Mouse (Mus musculus) NIH3T3 (cell line): ENCODE results near the gene Lrp2bp.

Experiments
- DNase-seq: peaks from one replicate; pipeline ENCODE4 v3.0.0-alpha.2; 2012; ENCODE audit warnings: low read depth

Gene Lrp2bp

GRCm38 (mm10) chr8:45999138-45999783 lies at the start of gene Lrp2bp:
Lrp2bp (plus strand) TSS chr8:45999303.
- no peak for DNase-seq

GRCm38 (mm10) chr8:45950622-45951021 lies 48.5 kb upstream of the Lrp2bp start:
- DNase-seq: no peak

GRCm38 (mm10) chr8:45970894-45971293 lies 28.2 kb upstream of the Lrp2bp start:
- DNase-seq: peak; percentile 22

- no peak for DNase-seq
Measured at GRCm38 (mm10) chr8:45973988-45974505, 25.1 kb upstream of the Lrp2bp start.

GRCm38 (mm10) chr8:45975126-45975836 lies 23.8 kb upstream of the Lrp2bp start, which contains the start of the genes 1700029J07Rik and Ufsp2:
1700029J07Rik (minus strand) TSS chr8:45975252.
Ufsp2 (plus strand) TSS chr8:45975528.
- peak; percentile 98 for DNase-seq

GRCm38 (mm10) chr8:45975837-45976468 lies 23.1 kb upstream of the Lrp2bp start:
- DNase-seq: peak; percentile 19

- DNase-seq: peak; percentile 92
Measured at GRCm38 (mm10) chr8:45986665-45987064, 12.4 kb upstream of the Lrp2bp start.

- DNase-seq: no peak
Measured at GRCm38 (mm10) chr8:45988189-45988588, 10.9 kb upstream of the Lrp2bp start.

- no peak for DNase-seq
Measured at GRCm38 (mm10) chr8:45990631-45991310, 8.3 kb upstream of the Lrp2bp start.

GRCm38 (mm10) chr8:45994111-45994510 lies 5.0 kb upstream of the Lrp2bp start:
- peak; percentile 34 for DNase-seq

GRCm38 (mm10) chr8:45995576-45995975 lies 3.5 kb upstream of the Lrp2bp start:
- peak; percentile 61 for DNase-seq

GRCm38 (mm10) chr8:45998228-45998627 lies 875 bp upstream of the Lrp2bp start:
- DNase-seq: peak; percentile 61

GRCm38 (mm10) chr8:45999784-46000705 lies 942 bp downstream of the Lrp2bp start:
- DNase-seq: peak; percentile 99

GRCm38 (mm10) chr8:46005596-46005995 lies 6.5 kb downstream of the Lrp2bp start, which contains the start of gene Ankrd37:
Ankrd37 (minus strand) TSS chr8:46005707.
- peak; percentile 69 for DNase-seq

- DNase-seq: peak; percentile 26
Measured at GRCm38 (mm10) chr8:46007050-46007672, 8.1 kb downstream of the Lrp2bp start.

GRCm38 (mm10) chr8:46010306-46010705 lies 11.2 kb downstream of the Lrp2bp start:
- DNase-seq: no peak

GRCm38 (mm10) chr8:46010746-46011680 lies 11.9 kb downstream of the Lrp2bp start:
- peak; percentile 62 for DNase-seq

- no peak for DNase-seq
Measured at GRCm38 (mm10) chr8:46022203-46022602, 23.1 kb downstream of the Lrp2bp start.

- DNase-seq: no peak
Measured at GRCm38 (mm10) chr8:46022758-46023157, 23.7 kb downstream of the Lrp2bp start.
